Mouse (Mus musculus) lung, postnatal 4 days (tissue): ENCODE measurements around the gene Ambra1.

ENCODE experiments used
- DNase-seq, 2 experiments: peaks; one replicate each; pipeline ENCODE4 v3.0.0; 2021

Gene Ambra1

GRCm38 (mm10) chr2:91739586-91739985, 9.7 kb downstream of the Ambra1 start:
- no peak for DNase-seq

DNA sequence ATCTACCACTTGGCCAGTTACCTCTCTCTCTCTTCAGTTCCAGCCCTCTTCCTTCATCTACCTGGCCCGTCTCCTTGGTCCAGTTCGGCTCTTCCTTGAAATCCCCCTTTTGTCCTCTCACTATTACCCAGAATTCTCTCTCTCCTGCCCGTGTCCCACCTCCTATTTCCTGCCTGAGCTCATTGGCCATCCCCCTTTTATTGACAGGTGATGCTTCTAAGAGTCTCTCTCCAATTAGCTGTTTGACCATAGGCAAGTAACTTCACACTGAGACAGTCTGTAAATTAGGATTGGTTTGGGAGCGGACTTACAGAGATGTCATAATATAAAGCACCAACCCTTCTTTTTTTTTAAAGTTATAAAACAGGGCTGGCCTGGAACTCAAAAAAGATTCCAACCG, 14.8 kb downstream of the Ambra1 start:
- DNase-seq, result no peak

GRCm38 (mm10) chr2:91749811-91750261, 19.9 kb downstream of the Ambra1 start:
- no peak for DNase-seq

- DNase-seq, result no peak
These were observed 42.2 kb downstream of the Ambra1 start for GRCm38 (mm10) chr2:91771921-91772705.

GRCm38 (mm10) chr2:91773309-91773708, 43.4 kb downstream of the Ambra1 start:
- no peak for DNase-seq

- DNase-seq, result peak in 1 of 2 experiments; percentile 21
These were observed 49.2 kb downstream of the Ambra1 start for GRCm38 (mm10) chr2:91779166-91779565.

- DNase-seq, result no peak
These were observed 61.7 kb downstream of the Ambra1 start for GRCm38 (mm10) chr2:91791621-91792020.

- DNase-seq, result no peak
These were observed 62.4 kb downstream of the Ambra1 start for GRCm38 (mm10) chr2:91792346-91792745.

DNA sequence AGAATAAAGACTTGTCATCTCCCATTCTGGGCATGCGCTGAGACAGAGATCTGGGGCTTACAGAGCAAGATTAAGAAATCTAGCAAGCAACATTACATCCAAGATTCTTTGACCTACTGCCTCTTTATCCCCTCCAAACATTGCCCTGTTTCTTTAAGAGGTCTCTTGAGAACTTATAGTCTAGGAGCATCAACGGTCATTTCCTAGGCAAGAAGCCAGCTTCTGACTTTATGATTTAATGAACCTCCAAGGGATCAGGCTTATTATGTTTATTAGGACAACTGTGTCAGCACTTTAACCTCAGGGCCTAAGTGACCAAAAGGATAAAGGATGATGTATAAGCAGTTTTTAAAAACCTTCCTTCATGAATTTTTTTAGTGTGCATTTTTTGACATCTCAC, 64.5 kb downstream of the Ambra1 start:
- no peak for DNase-seq

DNA sequence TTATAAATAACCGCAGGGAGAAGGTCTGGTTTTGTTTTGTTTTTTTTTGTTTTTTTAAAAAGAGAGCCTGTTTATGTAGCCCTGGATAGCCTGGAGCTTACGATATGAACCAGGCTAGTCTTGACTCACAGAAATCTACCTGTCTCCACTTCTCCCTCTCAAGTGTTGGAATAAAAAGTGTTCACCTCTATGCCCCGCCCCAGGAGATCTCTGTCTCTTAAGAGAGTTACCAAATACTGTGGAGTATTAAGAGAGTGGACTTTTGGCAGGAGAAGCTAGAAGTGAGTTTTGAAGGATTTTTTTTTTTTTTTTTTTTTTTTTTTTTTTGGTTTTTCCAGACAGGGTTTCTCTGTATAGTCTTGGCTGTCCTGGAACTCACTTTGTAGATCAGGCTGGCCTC, 65.2 kb downstream of the Ambra1 start:
- DNase-seq, result no peak

DNA sequence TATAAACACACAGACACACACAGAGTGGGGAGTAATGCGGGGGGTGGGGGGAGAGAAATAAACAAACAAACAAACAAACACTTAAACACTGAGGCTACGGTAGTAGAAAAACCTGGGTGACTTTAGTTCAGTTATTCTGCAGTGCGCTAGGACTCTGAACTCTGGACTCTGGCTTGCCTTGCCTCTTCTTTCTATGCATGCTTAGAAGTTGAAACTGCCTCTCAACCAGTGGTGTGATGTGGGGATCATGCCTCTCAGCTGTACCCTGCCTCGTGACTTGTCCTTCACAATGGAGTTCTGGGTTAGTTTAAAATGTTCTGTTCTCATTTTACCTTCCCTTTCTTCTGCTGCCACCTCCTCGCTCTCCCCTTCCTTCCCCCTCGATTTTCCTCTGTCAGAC, 81.5 kb downstream of the Ambra1 start:
- no peak for DNase-seq

- DNase-seq, result no peak
These were observed 86.8 kb downstream of the Ambra1 start for GRCm38 (mm10) chr2:91816741-91817140.

DNA sequence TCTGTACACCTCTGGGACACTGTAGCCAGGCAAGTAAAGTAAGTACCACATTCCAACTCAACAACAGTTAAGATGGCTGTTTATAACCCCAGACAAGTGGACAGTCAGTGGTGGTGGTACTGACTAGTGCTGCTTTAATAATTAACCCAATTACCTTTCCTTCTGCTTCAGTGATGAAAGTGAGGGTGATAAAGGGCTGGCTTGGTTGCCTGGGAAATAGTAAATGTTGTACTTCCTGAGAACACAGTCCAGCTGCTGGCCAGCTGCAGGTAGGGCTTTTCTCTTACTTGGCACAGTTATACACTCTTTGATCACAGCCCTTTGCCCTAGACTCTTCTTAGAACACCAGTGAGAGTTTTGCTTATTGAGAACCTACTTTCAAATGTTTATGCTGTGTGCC, 102.3 kb downstream of the Ambra1 start:
- no peak for DNase-seq

DNA sequence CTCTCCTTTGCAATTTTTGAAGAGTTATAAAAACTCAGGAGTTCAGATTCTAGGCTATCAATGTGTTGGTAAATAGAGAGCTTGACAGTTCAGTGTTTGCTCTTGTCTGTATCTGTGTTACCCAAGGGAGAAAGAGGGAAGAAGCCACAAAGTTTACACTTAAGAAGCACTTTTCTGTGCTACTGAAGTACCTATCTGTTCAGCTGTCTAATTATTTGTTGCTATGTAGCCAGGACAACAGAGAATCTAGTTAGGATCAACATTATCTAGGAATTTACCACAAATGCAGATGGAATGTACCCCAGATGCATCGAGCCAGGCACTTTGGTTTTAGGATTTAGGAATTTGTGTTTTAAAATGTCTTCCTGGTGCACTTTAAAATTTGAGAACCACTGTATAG, 104.3 kb downstream of the Ambra1 start:
- no peak for DNase-seq

GRCm38 (mm10) chr2:91835031-91835430, 105.1 kb downstream of the Ambra1 start:
- no peak for DNase-seq

DNA sequence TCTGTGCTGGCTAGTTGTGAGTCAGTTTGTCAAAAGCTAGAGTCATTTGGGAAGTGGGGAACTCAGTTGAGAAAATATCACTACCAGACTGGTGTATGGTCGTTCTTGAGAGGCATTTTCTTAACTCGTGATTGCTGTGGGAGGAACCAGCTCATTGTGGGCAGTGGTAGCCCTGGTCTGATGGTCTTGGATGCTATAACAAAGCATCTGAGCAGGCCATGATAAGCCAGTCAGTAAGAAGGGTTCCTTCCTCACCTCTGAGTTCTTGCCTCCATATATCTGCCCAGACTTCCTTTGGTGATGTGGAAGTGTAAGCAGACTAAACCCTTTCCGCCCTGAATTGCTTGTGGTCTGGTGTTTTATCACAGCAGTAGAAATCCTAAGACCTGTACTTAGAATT, 105.7 kb downstream of the Ambra1 start:
- DNase-seq, result no peak

GRCm38 (mm10) chr2:91844085-91844484, 114.2 kb downstream of the Ambra1 start:
- no peak for DNase-seq

DNA sequence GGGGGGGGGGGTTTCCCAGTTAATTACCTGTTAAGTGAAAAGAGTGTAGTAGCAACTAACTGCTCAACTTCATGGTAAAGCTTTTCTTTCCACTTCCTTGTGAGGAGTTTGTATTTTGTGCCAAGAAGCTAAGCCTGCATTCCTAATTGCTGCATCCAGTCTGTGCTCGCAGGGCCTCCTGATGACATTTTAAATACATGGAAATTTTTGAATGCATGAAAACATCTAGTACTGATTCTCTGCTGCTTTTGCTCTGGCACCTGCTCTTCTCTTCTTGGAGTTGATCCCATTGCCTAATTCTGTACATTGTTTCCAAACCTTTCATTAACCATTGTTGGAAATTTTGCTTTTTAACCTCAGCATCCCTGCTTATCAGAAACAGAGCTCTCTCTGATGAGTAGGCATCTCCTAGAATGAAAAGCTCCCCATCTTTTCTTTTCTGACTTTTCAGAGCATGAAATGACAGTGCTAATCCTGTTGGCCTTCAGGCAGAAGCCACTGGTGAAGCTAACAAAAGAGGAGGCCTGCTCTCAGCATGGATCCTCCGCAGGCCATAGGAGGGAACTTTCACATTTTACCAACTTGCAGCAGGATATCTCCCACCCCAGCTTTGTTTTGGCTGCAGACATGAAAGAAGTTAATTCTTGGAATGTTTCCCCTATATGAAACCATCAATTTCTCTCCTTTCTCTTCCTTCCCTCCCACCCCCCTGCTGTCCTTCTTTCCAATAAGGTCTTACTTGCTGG, 122.7 kb downstream of the Ambra1 start:
- DNase-seq, result no peak

- DNase-seq, result no peak
These were observed 124.6 kb downstream of the Ambra1 start for GRCm38 (mm10) chr2:91854575-91854974.

GRCm38 (mm10) chr2:91856958-91857357, 127.0 kb downstream of the Ambra1 start:
- no peak for DNase-seq

GRCm38 (mm10) chr2:91859423-91859822, 129.5 kb downstream of the Ambra1 start:
- no peak for DNase-seq

DNA sequence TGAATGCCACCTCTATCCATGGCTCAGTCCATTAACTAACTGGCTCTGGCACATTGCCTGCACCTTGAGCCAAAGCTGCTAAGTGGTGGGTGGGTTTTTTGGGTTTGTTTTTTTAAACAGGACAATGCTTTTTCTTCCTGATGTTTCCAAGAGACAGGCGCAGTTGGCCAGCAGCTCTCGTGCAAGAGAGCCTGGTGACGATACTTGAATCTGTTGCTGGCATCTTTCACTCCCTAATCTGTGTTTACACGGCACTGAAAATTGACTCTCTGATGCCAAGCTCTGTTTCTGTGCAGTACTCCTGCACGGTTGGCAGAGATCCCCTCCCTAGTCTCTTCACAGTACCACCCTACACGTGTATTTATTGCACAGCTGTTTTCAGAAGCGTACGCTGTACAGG, 140.8 kb downstream of the Ambra1 start:
- peak; percentile 41 to 70 for DNase-seq

DNA sequence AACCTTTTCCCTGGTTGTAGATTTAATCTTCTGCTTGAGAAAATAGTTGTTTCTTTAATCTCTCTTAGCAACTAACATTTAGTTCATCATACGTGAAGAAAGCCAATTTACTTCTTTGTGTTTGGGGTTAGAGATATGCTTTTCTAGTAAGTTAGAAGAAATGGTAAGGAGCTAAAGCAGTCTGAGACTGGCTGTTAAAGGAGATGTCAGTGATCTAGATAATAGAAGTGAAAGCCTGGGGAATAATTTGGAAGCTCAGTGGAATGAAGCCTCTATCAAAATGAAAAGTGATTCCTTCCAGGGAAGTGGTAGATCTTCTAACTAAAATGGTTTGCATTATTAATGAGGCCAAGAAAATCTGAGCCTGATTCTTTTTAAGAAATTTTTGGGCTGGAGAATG, 141.3 kb downstream of the Ambra1 start:
- no peak for DNase-seq

GRCm38 (mm10) chr2:91872658-91873057, 142.7 kb downstream of the Ambra1 start:
- peak in 1 of 2 experiments; percentile 32 for DNase-seq
